Mouse (Mus musculus): ENCODE data around the gene Cfap20. TPM values are rescaled to one million over a fixed set of nuclear protein-coding genes. Genes with fewer than 3 reads are reported as not detected.
"Not testable (repeated sequence)": the region's sequence is repeated elsewhere in the genome, so short reads cannot be mapped to it uniquely, and the experiment has no call there.

Cfap20 gene
- total RNA-seq, 2 experiments from 2014 or later = 25.8 to 33.6 TPM

GRCm38 (mm10) chr8:95424682-95425081 is 10.0 kb downstream of the Cfap20 start:
- DNase-seq (ENCODE audit: low spot score in 2 of 2) = no peak

DNA sequence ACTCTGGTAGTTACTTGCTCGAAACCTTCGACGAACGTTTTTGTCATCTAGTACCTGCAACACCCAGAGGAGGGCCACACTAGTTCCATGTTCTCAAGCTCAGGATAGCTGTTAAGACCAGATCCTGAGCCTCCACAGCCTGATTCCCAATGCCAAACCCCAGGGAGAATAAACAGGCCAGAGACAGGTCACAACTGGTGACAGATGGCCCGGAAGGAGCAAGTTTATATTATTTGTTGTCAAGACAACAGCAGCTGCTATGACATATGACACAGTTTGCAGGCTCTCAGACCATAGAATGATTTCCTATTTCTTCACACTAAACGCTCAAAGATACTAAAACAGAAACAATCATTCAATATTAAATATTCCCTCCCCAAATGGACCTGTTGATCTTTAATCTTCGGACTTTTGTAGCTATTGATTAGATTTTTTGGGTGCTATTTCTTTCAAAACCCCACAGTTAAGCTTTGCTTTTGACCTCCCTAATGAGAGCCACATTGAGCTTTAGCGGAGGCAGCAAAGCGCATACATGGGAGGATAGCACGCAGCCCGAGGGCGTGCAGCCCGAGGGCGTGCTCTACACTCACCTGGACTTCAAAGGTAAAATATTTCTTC is 12.4 kb downstream of the Cfap20 start:
- DNase-seq (ENCODE audit: low spot score in 2 of 2) = no peak

DNA sequence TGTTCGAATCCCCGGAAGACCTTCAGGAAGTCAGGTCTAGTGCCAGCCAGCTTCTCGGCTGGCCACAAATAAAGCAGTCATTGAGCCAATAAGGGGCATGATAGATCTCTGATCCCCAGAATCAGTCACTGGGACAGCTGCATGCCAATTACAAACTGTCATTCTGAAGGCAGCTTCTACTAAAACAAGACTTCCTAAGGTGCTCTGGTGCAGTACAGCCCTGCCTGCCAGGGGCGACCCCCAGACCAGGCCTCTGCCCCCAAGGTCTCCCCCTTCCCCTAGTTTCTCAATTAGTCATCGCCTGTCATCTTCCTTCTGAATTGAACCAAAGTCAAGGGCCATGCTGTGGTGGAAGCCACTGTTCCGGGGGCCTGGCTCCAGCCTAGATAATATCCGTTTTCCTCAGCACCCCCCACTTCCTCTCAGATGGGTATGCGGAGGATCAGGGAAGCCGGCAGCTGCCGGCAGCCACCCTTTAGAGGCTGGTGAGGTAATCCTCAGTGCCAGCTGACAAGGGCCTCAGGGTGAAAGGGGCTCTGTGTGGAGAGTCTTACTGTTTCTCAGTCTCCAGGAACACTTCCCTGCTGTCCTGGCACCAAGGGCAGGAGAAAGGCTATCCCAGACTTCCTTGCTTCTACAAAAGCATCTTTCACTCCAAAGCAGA is 23.2 kb downstream of the Cfap20 start:
- DNase-seq (ENCODE audit: low spot score in 2 of 2) = no peak

GRCm38 (mm10) chr8:95409518-95409917 is 25.2 kb downstream of the Cfap20 start:
- DNase-seq (ENCODE audit: low spot score in 2 of 2) = no peak

DNA sequence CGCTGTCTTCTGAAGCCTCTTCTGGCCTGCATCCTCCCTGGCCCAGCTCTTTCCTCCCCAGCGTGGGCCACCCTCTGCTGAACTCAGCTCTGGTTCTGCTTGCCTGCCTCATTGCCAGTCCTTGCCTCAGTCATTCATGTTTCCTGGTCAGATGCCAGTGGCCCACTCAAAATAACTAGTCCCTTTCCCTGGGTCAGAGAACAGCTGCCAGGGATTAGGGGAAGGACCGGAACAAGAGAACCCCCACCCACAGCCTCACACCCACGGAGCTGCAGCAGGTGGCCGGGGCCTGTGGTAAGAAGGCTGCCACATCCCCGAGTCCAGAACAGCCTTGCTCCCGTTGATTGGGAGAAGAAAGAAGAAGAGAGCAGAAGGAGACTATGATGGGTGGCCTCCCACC is 33.6 kb downstream of the Cfap20 start:
- no peak for DNase-seq (ENCODE audit: low spot score in 2 of 2)

DNA sequence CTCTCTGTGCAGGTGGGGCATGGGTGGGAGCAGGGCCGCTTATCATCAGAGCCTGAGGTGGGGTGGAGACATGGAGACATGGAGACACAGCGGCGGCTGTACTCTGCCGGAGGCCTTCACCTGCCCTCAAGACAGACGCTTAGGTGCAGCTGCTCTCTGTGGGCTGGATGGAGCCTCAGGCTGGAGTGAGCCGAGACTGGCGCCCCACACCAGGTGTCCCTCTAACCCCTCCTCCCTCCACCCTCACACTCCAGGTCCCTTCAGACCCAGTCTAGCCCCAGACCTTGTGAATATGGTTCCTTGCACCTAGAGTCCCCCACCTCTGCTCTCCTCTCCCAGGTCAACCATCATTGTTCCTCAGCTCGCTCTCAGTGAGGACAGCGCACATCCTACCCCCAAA is 35.5 kb downstream of the Cfap20 start:
- DNase-seq (ENCODE audit: low spot score in 2 of 2) = no peak

DNA sequence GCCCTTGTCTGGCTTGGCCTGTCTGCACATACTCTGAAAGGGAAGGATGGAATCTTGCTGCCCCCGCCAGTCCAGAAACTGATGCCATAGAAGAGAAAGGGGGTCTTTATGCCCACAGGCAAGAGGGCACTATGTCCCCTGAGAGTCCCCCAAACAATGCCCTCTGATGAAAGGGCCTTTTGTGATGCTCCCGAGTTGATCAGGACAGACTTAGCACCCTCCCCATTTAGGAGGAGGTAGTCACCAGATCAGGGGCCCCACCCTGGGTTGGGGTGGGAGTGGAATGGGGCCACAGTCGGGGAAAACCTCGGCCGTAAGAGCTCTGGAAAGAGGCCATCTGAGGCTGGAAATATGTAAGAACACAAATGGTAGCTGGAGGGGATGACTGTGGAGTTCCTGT is 37.5 kb downstream of the Cfap20 start:
- DNase-seq (ENCODE audit: low spot score in 2 of 2) = no peak

GRCm38 (mm10) chr8:95396752-95397151 is 37.9 kb downstream of the Cfap20 start:
- no peak for DNase-seq (ENCODE audit: low spot score in 2 of 2)

- DNase-seq (ENCODE audit: low spot score in 2 of 2) = no peak
Measured at GRCm38 (mm10) chr8:95395186-95395918, 39.3 kb downstream of the Cfap20 start.

GRCm38 (mm10) chr8:95392604-95393003 is 42.1 kb downstream of the Cfap20 start:
- no peak for DNase-seq (ENCODE audit: low spot score in 2 of 2)

- no peak for DNase-seq (ENCODE audit: low spot score in 2 of 2)
Measured at GRCm38 (mm10) chr8:95391101-95391500, 43.6 kb downstream of the Cfap20 start.

- no peak for DNase-seq (ENCODE audit: low spot score in 2 of 2)
Measured at GRCm38 (mm10) chr8:95390312-95390711, 44.4 kb downstream of the Cfap20 start.

GRCm38 (mm10) chr8:95387936-95388335 is 46.7 kb downstream of the Cfap20 start:
- DNase-seq (ENCODE audit: low spot score in 2 of 2) = no peak

DNA sequence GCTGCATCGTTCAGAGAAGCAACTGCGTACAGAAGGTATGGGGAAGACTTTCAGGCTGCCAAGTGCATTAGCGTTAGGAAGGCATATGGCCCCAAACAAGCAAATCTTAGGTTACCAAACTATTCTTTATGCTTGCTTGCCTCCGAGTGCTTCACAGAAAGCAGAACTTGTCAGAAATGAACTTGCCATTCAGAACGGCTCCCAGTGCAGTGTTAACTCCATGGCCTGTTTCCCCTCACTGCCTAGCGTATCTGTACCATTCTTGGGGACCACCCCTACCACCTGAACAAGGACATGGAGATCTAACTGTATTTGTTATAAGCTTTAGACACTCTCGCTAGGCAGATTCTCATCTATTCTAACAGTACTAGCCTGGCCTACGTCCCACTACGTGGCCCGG is 47.4 kb downstream of the Cfap20 start:
- no peak for DNase-seq (ENCODE audit: low spot score in 2 of 2)

GRCm38 (mm10) chr8:95386037-95386436 is 48.6 kb downstream of the Cfap20 start:
- DNase-seq (ENCODE audit: low spot score in 2 of 2) = no peak

GRCm38 (mm10) chr8:95384501-95384900 is 50.2 kb downstream of the Cfap20 start:
- no peak for DNase-seq (ENCODE audit: low spot score in 2 of 2)

DNA sequence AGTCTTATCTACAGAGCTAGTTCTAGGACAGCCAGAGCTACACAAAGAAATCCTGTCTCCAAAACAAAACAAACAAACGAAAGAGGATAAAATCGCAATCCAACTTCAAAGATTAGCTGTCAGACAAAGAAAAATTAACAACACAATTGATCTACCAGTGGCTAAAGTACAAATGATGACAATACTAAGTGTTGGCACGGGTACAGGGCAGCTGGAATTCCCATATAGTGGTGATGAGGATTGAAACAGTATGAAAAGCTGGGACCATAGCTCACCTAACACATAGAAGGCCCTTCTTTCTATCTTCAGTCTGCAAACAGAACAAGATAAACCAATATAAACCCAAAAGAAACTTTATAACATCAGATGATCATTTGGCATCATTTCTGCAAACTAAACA is 53.1 kb downstream of the Cfap20 start:
- DNase-seq (ENCODE audit: low spot score in 2 of 2) = no peak

- no peak for DNase-seq (ENCODE audit: low spot score in 2 of 2)
Measured at GRCm38 (mm10) chr8:95380953-95381352, 53.7 kb downstream of the Cfap20 start.

DNA sequence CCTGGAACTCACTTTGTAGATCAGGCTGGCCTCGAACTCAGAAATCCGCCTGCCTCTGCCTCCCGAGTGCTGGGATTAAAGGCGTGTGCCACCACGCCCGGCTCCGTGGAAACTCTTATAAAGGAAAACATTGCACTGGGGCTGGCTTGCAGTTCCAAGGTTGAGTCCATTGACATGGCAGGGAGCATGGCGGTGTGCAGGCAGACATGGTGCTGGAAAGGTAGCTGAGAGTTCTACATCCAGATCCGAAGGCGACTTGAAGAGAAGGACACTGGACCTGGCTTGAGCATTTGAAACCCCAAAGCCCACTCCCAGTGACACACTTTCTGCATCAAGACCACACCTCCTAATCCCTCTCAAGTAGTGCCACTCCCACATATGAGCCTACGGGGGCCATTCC is 55.7 kb downstream of the Cfap20 start:
- not testable (repeated sequence) for DNase-seq (ENCODE audit: low spot score in 2 of 2)

DNA sequence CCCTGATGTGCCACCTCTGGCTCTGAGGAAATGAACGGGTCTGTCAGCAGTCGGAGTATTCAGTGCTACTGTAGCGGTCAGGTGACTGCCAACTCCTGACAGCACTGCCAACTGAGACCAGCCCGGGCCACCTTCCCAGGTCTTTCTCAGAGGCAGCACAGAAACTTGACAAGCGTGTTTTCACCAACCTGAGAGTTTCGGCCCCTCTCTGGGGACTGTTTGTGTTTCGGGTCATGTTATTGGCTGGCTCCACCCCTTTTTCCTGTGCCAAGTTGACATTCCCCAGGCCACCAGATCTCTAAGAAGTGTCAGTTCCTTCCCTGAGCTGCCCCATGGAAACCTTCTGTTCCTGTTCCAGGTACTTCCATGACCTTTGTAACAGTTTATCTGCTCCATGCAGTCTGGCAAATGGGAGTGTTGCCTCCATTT is 56.8 kb downstream of the Cfap20 start:
- DNase-seq (ENCODE audit: low spot score in 2 of 2) = no peak

- DNase-seq (ENCODE audit: low spot score in 2 of 2) = no peak
Measured at GRCm38 (mm10) chr8:95377101-95377500, 57.6 kb downstream of the Cfap20 start.

DNA sequence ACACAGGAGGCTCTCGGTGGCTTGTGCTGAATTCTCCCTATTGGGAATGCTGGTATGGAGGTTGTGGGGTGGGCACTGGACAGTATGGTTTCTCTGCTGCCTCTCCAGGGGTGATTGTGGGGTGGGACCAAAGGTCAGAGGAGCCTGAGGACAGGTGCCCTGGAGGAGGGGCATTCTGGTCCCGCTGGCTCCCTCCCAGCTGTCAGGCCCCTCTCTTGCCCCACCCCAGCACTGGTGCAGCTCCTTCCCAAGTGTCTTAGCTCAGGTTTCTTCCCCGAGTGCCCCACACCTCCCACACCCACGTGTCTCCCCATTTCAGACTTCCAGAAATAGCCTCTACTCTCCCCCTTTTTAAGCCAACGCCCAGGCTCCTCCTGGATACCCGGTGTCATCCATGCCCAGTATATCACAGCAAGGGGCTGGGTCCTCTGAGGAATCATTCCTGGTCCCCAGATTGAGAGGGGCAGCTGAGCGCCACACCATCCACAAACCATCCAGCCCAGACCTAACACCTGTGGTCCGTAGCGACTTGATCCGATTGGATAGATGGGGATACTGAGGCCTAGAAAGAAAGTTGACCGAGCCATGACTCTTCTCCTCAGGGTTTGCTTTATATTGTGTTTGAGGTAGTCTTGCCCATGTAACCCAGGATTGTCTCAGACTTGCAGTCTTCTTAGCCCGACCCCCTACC is 58.2 kb downstream of the Cfap20 start:
- DNase-seq (ENCODE audit: low spot score in 2 of 2) = no peak
